Mouse (Mus musculus): ENCODE results near the gene Eif3g.
A peak's percentile ranks its signal among the peaks of the same experiment; 100 is the strongest.

Gene Eif3g

GRCm38 (mm10) chr9:20862225-20862624 is 36.2 kb downstream of the Eif3g start:
- no peak for DNase-seq (ENCODE audit: inconsistent age in 2 of 2, low spot score in 1 of 2)

DNA sequence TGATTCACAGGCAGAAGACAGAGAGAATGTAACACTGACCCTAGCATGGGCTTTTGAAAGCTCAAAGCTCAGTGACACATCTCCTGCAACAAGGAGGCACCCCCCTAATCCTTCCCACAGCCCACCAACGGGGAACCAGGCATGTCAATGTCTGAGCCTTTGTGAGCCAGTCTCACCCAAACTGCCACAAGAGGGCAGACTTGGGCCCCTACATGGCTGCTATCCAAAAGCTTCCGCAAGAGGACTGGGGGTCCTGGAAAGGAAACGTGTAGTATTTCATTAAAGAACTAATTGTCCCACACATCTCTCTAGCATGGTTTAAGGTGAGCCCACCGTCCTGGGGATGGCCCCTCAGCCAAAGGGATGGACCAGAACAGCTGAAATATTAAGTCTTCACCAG is 36.6 kb downstream of the Eif3g start:
- peak in 1 of 2 experiments; percentile 61 for DNase-seq (ENCODE audit: inconsistent age in 2 of 2, low spot score in 1 of 2)

GRCm38 (mm10) chr9:20859926-20860325 is 38.5 kb downstream of the Eif3g start:
- DNase-seq (ENCODE audit: inconsistent age in 2 of 2, low spot score in 1 of 2) = no peak

- peak; percentile 32 to 79 for DNase-seq (ENCODE audit: inconsistent age in 2 of 2, low spot score in 1 of 2)
Observed at GRCm38 (mm10) chr9:20857131-20857530, 41.3 kb downstream of the Eif3g start.

- DNase-seq (ENCODE audit: inconsistent age in 2 of 2, low spot score in 1 of 2) = no peak
Observed at GRCm38 (mm10) chr9:20850179-20850578, 48.2 kb downstream of the Eif3g start.

All from adrenal gland, adult (tissue).